Mouse (Mus musculus) left cerebral cortex, postnatal 25 days (tissue): Measurements from ENCODE around the gene Ctsh. TPM values are rescaled to one million over a fixed set of nuclear protein-coding genes. Genes with fewer than 3 reads are reported as not detected.
"Not testable (repeated sequence)": the region's sequence is repeated elsewhere in the genome, so short reads cannot be mapped to it uniquely, and the experiment has no call there.

Experiments used
- DNase-seq, 2 experiments: peaks; one replicate each; pipeline ENCODE4 v3.0.0; 2022; ENCODE audit warnings: low spot score in 2 of 2, mixed read lengths in 1 of 2
- intact Hi-C: fragments of 180-260 bp; cut with DNase I; formaldehyde crosslinking; loops from one replicate; pipeline ENCODE4 v1.15.1; 2025
- total RNA-seq, 2 experiments: library from RNA; stranded (reverse); gene quantifications; 2 replicates each; pipeline ENCODE4 v1.2.3; 2021

The Ctsh gene
- total RNA-seq = 10 to 100 TPM; 20.5 TPM

GRCm38 (mm10) chr9:90053852-90054251 is at the start of gene Ctsh:
Gene Ctsh (plus strand): TSS chr9:90054152.
- no peak for DNase-seq
- intact Hi-C loops = no loop called here

- DNase-seq = no peak
- intact Hi-C loops = no loop called here
These were observed 47.5 kb upstream of the Ctsh start for GRCm38 (mm10) chr9:90006432-90006831.

GRCm38 (mm10) chr9:90007094-90007493 is 46.9 kb upstream of the Ctsh start:
- intact Hi-C loops = no loop called here
- no peak for DNase-seq

GRCm38 (mm10) chr9:90008138-90008537 is 45.8 kb upstream of the Ctsh start:
- intact Hi-C loops = no loop called here
- no peak for DNase-seq

- intact Hi-C loops = no loop called here
- no peak for DNase-seq
These were observed 42.1 kb upstream of the Ctsh start for GRCm38 (mm10) chr9:90011849-90012248.

- intact Hi-C loops = no loop called here
- DNase-seq = no peak
These were observed 39.3 kb upstream of the Ctsh start for GRCm38 (mm10) chr9:90014649-90015048.

GRCm38 (mm10) chr9:90016204-90016603 is 37.7 kb upstream of the Ctsh start:
- intact Hi-C loops = no loop called here
- no peak for DNase-seq

GRCm38 (mm10) chr9:90020866-90021265 is 33.1 kb upstream of the Ctsh start:
- peak; percentile 64 to 73 for DNase-seq

GRCm38 (mm10) chr9:90021442-90021841 is 32.5 kb upstream of the Ctsh start:
- intact Hi-C loops = no loop called here
- peak in 1 of 2 experiments; percentile 5 for DNase-seq

More at GRCm38 (mm10) chr9:90020866-90021265, 33.1 kb upstream of the Ctsh start:
- intact Hi-C loops = no loop called here

GRCm38 (mm10) chr9:90027709-90028108 is 26.2 kb upstream of the Ctsh start:
- DNase-seq = no peak
- intact Hi-C loops = no loop called here

GRCm38 (mm10) chr9:90033922-90034321 is 20.0 kb upstream of the Ctsh start:
- peak in 1 of 2 experiments; percentile 20 for DNase-seq
- intact Hi-C loops = no loop called here

- intact Hi-C loops = no loop called here
- DNase-seq = no peak
These were observed 18.8 kb upstream of the Ctsh start for GRCm38 (mm10) chr9:90035168-90035567.

GRCm38 (mm10) chr9:90035794-90036193 is 18.2 kb upstream of the Ctsh start:
- DNase-seq = no peak
- intact Hi-C loops = no loop called here

- intact Hi-C loops = no loop called here
- DNase-seq = no peak
These were observed 17.6 kb upstream of the Ctsh start for GRCm38 (mm10) chr9:90036313-90036712.

- intact Hi-C loops = no loop called here
- DNase-seq = no peak
These were observed 15.4 kb upstream of the Ctsh start for GRCm38 (mm10) chr9:90038535-90038934.

- intact Hi-C loops = no loop called here
- no peak for DNase-seq
These were observed 13.0 kb upstream of the Ctsh start for GRCm38 (mm10) chr9:90040916-90041315.

GRCm38 (mm10) chr9:90041556-90041955 is 12.4 kb upstream of the Ctsh start:
- intact Hi-C loops = no loop called here
- DNase-seq = no peak

- DNase-seq, intact Hi-C loops: not testable (repeated sequence)
These were observed 11.0 kb upstream of the Ctsh start for GRCm38 (mm10) chr9:90042906-90043305.

GRCm38 (mm10) chr9:90045191-90045590 is 8.8 kb upstream of the Ctsh start:
- intact Hi-C loops = no loop called here
- DNase-seq = no peak

- intact Hi-C loops = no loop called here
These were observed 5.9 kb upstream of the Ctsh start for GRCm38 (mm10) chr9:90047937-90048627.

GRCm38 (mm10) chr9:90054371-90055145 is 606 bp downstream of the Ctsh start:
- peak; percentile 11 to 20 for DNase-seq
- intact Hi-C loops = no loop called here

More at GRCm38 (mm10) chr9:90047937-90048627, 5.9 kb upstream of the Ctsh start:
- DNase-seq = no peak
